Mouse (Mus musculus) embryo, embryonic 10.5 days (tissue): ENCODE results near the gene Wwc2.

Experiments
- DNase-seq: peaks from one replicate; pipeline ENCODE4 v3.0.0-alpha.2; 2015; ENCODE audit warnings: low spot score

Wwc2 gene

GRCm38 (mm10) chr8:47904004-47904403 is 86.7 kb downstream of the Wwc2 start:
- DNase-seq: no peak

DNA sequence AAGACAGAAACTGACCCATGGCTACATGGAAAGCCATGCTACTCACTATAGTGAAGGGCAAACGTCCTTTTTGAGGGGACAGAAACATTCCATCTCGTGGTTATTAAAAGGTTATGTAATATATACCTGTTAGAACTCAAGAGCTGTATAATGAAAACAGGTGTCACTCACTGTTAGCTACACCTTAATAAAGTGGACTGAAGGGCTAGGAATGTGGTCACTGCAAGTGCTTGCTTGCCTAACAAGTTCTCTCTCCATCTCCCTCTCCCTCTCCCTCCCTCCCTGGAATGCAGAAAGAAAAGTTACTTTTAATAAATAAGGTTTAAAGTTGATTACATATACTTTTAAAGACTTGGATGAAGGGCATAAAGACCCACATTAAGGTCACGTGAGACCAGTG is 88.0 kb downstream of the Wwc2 start:
- no peak for DNase-seq

DNA sequence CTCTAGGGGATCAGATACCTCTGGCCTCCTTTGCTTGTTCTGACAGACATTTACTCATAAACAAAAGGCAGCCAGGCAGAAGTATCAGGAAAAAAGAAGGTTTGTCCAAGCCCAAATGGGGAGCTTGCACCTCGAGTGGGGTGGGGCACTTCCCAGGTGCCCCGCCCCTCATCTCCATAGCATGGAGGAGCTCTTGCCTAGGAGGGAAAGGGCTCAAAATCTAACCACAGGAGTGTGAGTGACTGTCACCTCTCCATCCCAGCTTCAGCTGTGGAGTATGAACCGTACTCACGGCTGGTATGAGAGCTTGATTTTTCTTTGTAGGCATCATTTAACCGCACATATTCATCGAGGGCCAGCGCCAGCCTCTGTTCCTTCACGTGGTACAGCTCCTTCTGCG is 90.4 kb downstream of the Wwc2 start:
- no peak for DNase-seq

DNA sequence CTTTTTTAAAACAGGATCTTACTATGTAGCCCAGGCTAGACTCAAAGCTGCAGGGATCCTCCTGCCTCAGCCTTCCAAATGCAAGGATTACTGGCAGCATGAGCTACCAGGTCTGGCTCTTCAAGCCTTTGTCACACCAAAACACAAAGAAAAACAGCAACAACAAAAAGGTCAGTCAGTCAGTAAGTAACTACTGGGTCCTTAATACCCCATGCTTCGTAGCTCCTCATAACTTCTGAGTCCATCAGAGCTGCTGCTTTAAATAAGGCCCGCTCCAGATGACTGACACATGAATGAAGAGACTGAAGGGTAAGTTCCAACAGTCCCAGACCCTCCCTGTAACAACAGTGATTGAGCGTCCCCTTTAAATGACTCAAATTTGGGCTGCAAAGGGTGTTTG is 90.8 kb downstream of the Wwc2 start:
- DNase-seq: no peak

DNA sequence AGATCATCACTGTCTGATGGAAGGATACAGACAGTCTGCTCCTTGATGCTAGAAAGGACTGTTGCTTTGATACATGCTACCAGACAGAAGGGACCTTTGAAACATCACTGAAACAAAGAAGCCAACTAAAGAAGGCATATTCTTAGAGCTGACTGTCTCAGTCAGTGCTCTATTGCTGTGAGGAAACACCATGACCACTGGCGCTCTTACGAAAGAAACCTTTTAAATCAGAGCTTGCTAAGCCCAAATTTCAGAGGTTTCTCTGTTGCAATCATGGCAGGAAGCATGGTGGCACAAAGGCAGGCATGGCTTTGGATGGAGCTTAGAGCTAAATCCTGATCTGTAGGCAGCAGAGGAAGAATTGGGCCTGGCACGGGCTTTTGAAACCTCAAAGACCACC is 98.3 kb downstream of the Wwc2 start:
- DNase-seq: no peak

GRCm38 (mm10) chr8:47891641-47892040 is 99.1 kb downstream of the Wwc2 start:
- DNase-seq: no peak

GRCm38 (mm10) chr8:47890814-47891210 is 99.9 kb downstream of the Wwc2 start:
- no peak for DNase-seq

DNA sequence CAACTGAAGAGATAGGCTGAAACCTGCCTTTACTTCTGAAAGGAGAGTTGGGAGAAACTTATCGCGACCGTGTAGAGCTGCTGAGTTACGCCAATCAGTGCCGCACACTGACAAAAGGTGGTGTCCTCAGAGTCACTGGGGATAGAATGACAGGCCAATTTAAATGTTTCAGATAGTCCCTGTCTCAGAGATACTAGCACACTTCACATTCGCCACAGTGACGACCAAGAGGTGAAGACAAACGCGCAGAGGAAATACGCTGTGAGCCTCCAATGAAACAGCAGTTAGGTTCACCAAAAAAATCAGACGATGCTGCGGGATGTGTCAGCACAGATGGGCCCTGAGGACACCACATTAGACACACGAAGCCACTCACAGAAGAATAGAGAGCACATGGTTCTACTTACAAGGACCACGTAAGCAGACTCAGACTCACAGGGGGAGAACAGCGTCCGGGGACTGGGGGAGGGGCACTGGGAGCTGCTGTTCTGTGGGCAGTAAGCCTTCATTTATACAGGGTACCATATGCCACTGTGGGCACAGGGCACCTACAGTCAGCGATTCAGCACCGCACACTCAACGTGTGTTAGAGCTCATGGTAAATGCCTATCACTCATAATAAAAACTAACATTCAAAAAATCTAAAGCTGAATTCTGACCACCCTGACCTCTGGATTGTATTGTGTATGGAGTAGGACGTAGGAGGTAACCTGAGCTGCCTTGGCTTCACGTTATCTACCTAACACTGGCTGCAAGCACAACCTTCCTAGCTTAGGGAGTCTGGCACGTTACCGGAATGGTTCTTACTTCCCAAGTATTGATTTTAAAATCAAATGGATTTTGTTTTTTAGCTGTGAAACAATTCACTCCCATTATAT is 100.5 kb downstream of the Wwc2 start:
- peak; percentile 35 for DNase-seq

DNA sequence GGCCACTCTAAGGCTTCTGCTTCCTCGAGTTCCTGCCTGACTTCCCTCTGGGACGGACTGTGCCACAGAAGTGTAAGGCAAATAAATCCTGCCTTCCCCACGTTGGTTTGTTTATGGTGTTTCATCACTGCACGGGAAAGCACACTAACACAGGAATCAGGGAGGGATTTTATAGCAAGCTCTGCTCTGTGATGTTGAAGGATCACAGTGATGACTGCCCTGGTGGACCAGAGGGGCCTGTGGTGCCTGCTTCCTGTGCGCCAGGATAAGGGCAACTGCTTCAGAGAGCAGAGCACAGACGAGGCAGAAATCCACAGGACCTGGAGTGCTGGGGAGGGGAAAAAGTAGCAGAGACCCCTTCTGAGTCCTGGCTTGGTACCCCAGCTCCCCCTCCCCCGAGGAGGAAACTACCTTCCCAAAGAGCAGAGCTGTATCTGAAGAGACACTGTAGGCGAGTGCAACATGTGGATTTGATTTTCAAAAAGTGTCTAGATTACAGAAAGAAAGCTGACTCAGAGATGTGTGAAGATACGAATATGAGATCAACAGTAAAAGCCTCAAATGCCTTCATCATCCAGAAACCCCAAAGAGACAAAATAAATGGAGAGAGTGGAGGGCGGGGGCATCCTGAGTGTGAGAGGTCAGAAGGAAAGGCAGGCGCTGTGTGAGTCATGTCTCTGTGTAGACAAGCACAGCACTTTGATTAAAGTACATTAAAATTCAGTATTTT is 101.7 kb downstream of the Wwc2 start:
- peak; percentile 30 for DNase-seq

- DNase-seq: no peak
These were observed 106.4 kb downstream of the Wwc2 start for GRCm38 (mm10) chr8:47884306-47884705.

- DNase-seq: no peak
These were observed 107.0 kb downstream of the Wwc2 start for GRCm38 (mm10) chr8:47883739-47884138.

DNA sequence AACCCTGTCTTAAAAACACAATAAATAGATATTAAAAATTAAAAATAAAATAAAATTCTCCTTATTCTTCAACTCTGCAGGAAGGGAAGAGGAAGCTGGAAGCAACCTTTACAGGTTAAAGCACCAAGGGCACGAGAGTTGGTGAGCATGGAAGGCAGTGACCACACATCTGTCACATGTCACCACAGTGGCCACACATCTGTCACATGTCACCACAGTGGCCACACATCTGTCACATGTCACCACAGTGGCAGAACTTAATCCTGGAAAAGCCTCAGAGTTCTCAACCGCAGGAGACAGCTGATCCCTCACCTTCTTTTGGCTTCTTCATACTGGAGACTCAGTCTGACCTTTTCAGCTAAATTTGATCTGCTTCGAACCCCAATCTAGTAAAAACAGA is 112.2 kb downstream of the Wwc2 start:
- DNase-seq: no peak

- no peak for DNase-seq
These were observed 114.9 kb downstream of the Wwc2 start for GRCm38 (mm10) chr8:47875865-47876264.

DNA sequence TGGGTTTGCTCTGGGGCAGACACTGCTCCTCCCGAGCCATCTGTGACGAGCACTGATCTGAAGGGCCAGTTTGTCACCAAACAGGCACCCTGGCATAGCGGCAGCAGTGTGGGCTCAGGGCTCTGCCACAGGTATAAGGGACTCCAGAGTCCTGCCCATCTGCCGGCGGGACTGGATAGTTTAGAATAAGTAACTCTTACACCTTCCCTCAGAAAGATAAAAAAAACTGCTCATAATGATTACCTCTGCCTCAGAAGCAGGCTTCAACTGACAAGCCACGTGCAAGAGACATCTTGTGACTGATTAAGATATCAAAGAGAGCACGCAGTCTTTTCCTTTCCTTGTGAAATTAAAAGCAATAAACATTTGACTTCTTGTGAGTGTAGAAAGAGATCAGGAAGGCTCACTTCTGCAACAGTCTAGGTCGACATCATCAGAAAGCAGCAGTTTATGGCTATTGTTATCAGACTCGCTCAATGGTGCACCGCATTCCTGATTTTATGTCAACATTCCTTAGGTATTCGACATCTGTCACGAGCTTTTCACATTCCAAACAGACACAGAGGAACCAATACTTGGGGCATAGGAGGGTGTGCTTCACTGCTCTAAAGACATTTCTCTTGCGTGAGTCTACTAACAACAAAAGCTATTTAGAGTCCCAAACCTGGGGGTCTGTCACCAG is 116.1 kb downstream of the Wwc2 start:
- no peak for DNase-seq

DNA sequence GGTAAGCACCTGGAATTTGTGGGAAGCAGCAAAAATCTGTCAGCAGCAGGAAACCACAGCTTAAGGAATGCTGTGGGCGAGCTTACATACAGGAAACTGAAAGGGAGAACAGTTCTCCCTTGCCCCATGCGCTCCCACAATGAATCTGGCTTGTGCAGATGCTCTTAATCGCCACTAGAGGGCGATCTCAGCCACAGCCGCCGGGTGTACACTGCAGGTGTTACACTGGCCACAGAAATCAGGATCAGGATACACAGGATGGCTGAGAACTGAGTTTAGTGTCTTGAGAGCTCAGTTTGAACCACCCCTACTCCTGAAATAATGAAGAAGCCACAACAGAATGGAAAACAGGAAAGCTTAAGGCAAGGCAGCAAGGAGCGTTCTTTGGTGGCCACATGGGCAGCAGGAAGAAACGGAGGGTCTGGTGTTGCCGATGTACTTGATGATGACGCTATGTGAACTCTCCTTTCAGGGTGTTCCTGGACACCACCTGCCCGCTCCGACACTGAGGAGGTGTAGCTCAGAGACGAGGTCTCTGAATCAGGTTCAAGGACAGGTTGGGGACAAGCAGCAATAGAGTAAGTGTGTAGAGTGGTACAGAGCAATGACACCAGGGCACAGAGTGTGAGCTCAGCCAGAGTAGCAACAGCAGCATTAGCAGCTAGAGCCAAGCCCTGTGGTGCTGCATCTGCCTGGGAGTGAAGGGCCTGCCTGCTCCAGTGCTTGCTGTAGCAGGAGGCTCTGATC is 118.2 kb downstream of the Wwc2 start:
- DNase-seq: peak; percentile 83

DNA sequence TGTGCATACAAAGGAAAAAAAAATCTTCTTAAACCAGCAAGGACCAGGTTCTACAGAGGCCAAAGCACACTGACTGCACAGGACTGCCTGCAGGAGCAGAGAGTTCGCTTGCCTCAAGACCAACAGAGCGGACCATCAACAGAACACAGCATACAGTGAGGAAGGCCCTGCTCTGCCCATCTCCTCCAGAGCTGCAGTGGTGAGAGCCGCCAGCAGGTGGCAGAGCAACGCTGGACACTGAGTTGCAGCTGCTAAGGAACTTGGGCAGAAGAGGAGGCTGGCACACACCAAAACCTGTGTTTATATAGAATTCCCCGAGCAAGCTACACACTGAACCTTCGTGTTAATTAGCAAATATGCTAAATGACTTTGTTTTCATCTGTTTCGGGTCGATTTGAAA is 123.7 kb downstream of the Wwc2 start:
- peak; percentile 87 for DNase-seq

GRCm38 (mm10) chr8:47866568-47866967 is 124.2 kb downstream of the Wwc2 start:
- no peak for DNase-seq

DNA sequence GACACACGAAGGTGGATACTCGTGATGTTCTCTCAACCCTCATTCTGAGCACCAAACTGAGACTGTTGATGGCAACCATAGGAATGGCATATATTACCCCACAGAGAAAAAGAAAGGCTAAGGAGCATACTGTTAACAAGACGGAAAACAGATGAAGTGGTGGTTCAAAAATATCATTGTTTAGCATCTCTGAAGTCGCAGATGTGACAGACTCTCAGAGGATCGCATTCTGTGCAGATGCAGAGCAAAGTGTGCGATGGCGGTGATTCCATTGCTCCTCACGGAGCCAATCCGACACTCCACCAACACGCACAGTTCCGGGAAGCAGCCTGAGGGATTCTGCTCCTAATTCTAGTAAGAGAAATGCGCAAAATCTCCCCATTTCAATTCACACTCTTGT is 131.5 kb downstream of the Wwc2 start:
- no peak for DNase-seq

DNA sequence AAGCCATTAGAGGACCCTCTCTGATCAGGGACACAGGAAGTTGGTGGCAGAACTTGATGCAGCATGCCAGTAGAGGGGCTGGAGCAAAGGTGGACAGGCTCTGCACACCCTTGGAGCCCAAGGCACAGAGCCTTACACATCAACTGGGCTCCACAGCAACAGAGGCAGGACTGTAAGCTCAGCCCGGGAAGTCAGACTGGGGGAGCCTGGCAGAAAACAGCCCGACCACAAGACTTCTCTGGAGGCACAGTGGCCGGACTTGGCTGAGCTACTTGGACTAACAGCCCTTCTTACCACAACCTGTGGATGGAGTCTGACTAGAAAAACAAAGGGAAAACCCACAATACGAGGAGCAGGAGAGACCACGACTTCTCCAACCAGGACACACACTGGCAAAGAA is 137.4 kb downstream of the Wwc2 start:
- DNase-seq: no peak

- DNase-seq: no peak
These were observed 138.0 kb downstream of the Wwc2 start for GRCm38 (mm10) chr8:47852737-47853136.

DNA sequence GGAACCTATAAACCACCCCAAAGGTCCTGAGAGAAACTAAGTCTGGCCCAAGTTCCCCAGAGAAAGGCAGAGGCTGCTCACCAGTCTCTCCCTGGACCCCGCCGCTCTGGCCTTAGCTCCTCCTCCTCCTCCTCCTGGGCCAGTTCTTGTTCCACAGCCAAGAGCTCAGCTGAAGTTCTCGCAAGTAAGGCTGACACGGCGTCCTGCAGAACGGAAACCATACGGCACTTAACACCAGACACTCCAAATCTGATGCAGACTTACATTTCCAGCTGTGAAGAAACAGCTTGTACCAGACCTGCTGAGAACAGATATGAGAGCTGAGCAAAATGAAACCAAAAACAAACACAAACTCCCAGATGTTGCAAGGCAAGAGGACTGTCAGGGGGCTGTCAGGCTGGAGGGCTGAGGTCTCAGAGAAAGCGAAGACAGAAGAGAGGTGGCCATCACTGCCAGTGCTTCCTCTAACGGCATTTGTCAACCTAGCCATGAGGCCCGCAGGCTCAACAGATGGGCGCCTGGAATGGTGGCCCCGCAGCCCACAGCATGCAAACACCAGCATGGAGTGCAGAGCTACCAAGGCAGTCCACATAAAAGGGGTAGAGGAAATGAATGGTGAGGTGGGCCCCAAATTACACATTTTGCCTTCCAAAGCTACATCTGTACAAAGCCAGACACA is 138.8 kb downstream of the Wwc2 start:
- no peak for DNase-seq

DNA sequence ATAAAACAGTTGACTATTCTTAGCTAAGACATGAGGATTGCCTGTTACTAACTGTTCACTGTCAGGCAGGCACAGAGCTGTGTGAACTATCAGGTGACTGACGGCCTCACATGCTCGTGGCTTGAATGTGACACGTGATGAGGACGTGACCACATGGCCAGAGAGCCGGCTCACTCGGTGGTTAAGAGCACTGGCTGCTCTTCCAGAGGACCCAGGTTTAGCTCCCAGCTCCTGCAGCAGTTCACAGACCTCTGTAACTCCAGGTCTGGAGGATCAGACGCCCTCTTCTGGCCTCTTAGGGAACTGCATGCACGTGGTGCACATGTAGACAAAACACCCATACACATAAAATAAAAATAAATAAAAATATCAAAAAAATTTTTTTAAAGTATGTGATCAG is 140.9 kb downstream of the Wwc2 start:
- DNase-seq: no peak
